Mouse (Mus musculus): ENCODE measurements around the gene Padi4. TPM values are rescaled to one million over a fixed set of nuclear protein-coding genes. Genes with fewer than 3 reads are reported as not detected.

The Padi4 gene
- total RNA-seq, 2 experiments from 2014 or later: 1.1 to 1.2 TPM

DNA sequence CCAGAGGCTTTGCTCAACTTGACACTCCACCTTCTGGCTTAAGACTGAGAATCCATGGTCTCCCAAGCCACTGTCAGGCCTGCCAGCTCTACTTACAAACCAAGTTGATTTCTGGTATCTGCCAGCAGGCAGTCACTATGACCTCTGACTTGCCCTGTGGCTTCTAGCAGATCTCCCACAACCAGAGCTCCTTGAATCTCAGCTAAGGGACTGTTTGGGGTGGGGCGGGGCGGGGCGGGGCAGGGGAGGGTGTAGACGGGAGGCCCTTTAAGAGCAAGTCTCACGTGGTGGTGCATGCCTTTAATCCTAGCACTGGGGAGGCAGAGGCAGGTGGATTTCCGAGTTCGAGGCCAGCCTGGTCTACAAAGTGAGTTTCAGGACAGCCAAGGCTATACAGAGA is 41.2 kb downstream of the Padi4 start:
- no peak for DNase-seq

DNA sequence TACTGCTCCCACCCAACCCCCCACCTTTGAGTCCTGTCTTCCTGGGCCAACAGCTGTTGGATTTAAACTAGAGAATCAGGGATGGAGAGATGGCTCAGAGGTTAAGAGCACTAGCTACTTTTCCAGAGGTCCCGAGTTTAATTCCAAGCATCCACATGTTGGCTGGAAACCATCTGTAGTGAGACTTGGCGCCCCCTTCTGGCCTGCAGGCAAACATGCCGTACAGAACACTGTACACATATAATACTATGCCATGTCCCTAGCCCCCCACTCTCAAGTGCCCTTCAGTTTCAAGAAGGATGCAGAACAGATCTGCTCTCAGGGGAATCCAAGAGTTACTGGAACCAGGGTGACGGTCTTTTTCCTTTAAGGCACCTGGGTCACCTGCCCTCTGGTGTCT is 42.4 kb downstream of the Padi4 start:
- DNase-seq: no peak

DNA sequence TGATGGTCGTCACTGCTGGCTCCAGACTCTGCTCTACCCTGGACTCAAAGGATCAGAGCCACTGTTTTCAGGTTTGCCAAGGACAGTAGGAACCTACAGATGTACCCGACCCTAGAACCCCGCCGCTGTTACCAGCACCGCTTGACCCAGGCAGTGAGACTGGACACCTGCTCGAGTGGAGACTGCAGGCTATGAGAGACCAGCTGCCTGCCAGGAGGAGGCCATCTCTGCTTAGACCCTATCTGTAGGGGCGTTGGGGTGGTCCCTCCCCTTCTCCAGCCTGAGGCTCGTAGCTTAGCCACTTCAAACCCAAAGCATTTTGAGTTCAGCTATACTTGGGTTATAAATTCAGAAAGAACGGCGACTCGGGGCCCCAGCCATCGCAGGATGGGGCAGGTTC is 47.1 kb downstream of the Padi4 start:
- DNase-seq: no peak

DNA sequence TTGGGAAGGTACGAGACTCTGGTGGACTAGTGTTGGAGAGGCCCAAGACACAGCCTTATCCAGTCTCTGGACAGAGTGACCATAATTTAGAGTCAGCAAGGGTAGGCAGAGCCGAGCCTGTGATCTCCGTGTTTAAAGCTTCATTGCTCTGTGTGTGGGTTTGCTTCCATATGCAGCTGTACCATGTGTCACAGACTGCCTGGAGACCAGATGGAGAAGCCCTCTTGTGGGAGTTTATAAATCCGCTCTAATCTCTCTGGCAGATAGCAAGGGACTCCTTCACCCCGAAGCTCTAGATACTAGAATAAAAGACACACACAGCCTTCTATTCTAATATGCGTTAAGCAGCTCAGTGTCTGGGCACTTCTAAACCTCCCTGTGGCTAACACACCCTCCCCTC is 49.3 kb downstream of the Padi4 start:
- DNase-seq: no peak

DNA sequence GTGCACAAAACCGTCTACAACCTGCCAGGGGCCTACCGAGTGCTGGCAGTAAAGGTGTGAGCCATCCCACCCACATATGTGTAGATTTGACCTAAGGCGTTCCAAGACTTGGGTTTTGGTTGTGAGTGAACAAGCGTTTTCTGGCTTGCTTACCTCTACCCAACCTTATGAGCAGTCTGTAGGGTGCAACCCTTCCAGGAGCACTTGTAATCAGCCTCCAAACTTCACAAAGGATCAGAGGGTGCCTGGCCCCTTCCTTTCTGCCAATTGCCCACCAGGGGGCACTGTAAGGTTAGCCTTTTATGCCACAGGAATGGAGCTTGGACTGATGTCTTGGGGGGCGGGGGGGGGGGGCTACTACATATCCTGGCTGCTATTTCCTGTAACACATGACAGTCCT is 50.2 kb downstream of the Padi4 start:
- peak; percentile 41 for DNase-seq

DNA sequence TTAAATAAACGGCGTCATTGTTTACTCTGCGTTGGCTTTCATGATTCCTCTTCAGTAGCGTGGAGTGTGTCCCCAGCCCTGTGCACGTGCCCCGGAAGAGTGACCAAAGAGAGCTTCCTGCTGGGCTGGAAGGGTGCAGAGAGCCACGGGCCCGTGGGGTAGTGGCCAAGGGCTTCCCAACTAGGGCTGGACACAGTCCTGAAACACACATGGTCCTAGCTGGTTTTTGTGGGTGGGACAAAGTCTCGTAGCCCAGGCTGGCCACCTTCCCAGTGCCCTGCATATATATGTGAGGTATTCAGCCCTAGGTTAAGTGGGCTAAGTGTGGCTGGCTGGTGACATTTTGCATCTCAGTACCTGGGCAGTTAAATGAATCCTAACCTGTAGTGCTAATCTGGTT is 50.8 kb downstream of the Padi4 start:
- no peak for DNase-seq

DNA sequence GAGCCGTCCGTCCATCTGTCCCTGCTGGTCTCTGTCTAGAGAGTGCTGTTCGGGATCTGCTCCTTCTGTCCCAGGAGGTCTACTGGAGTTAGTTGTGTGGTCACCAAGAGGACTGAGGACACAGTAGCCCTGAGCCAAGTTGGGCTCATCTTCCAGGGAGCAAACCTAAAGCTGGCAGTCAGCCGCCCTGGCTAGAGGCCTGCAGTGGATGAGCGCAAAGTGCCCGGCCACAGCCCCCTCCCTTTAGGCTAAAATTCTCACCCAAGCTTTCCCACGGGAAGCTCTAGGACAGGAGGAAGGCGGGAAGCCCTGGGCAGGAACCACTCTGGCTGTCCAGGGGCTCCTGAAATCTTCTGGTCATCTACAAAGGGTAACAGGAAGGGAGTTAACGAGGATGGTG is 51.3 kb downstream of the Padi4 start:
- DNase-seq: no peak

DNA sequence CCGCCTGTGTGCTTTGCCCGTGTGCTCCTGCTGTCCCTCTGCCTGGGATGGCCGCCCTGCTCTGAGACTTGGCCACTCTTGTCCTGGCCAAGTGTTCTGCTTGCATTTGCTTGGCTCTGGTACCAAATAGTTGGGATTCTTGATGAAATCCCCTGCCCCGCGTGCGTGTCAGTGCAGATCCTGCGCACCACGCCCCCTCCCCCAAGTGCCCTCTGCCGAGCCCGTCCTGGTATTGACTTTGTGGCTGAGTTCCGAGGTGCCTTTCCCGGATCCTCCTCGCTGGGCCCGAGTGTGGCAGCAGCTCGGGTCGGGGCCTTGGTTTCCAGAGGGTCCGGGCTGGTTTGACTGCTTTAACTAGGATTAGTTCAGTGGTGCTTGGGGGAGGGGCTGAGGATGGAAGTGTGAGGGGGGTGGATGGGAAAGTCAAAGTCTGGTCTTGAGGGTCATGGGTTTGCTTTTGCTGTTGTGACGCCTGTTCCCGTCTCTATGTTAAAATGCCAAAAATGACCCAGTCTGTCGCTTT is 52.0 kb downstream of the Padi4 start:
- no peak for DNase-seq

DNA sequence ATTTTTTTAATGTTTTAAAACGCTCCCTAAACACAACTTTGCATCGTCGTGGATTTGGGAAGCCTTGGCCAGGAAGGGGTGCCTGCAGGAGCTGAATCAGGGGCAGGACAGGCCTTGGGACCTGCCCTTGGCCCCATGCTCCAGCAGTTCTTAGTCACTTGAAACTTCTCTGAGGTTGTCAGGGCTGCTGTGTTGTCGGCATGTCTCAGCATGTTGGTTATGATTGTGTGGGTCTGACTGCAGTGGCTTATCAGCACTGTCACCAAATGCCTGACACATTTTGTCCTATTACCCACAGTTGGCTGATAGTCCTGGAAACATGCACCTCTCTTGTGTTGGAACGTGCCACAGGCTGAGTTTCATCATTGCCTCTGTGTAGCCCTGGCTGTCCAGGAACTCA is 53.9 kb downstream of the Padi4 start:
- peak; percentile 39 for DNase-seq

DNA sequence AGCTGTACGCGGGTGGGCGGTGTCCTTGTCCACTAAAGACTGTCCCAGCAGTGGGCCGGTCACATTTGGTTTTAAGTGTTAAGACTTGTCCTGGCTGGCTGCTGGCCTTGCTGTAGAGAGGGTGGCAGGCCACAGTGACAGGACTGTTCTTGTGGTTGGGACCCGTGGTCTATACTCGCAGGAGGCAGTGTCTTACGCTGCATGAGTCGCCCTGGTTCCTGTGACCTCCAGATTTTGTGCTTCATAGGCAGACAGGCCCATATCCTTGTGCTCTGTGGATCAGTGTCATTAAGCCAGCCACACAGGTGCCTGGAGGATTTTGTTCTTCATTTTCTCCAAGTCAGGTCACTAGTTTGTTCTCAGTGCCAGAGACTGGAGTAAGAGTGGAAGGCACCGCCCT is 55.6 kb downstream of the Padi4 start:
- DNase-seq: no peak

DNA sequence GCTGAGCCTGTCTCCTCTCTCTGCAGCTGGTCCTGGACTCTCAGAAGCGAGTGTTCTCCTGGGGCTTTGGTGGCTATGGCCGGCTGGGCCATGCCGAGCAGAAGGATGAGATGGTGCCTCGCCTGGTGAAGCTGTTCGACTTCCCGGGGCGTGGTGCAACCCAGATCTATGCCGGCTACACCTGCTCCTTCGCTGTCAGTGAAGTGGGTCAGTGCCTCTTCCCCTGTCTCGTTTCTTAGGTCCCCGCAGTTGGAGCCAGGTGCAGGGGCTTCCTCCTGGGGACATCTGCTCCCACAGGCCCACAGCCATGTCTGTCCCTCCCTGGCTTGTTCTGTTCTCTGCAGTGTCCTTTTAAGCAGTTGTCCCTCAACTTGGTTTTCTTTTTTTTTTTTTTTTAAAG is 57.0 kb downstream of the Padi4 start:
- DNase-seq: no peak

DNA sequence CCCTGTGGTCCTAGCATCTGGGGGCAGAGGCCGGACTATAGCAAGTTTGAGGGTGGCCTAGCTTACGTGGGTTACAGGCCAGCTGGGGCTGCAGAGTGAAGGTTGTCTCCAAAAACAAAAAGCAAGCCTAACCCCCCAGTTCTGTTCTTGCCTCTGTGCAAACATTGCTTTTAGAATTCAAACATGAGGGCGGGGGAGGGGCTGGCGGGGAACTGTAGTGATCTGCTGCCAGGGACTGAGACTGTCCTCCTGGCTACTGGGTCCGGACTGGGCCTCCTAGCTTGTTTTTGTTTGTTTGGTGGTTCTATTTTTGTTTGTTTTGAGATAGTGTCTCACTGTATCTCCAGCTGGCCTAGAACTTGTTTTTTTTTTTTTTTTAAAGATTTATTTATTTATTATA is 59.5 kb downstream of the Padi4 start:
- no peak for DNase-seq

DNA sequence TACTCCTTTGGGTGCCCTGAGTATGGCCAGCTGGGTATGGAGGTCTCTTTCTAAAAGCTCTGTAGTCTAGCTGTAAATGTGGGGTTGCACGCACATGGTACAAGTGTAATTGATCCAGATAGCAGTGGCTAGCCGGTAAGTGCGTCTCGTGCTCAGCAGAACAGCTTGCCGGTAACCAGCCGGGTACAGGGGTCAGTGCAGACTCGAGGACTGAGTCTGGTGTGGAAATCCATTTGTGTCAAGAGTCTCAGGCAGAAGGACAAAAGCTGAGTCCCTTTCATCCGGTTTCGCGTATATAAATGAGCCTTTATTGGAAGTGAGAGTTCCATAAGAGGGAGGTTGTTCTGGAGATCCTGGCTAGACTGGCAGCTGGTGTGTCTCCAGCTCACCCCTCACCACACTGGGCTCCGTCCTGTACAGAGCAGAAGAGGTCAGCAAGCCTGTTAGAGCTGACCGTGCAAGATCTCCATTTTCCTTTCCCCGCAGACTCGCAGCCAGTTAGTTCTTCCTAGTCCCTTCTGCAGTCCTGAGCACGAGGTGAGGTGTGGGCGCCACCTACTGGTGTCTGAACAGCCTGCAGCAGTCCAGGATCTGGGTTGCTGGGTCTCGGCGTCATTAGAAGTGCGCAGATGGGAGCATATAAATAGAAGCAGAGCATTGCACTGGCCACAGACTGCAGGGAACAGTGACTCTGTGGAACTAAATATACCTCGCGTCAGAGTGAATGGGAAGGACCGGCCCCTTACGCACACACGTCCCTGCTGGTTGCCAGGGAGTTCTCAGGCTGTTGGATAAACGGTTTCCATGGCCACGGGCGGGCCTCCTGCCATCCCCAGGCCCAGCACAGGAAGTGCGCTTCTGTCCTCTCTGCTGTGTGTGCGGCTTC is 60.3 kb downstream of the Padi4 start:
- DNase-seq: peak; percentile 94

DNA sequence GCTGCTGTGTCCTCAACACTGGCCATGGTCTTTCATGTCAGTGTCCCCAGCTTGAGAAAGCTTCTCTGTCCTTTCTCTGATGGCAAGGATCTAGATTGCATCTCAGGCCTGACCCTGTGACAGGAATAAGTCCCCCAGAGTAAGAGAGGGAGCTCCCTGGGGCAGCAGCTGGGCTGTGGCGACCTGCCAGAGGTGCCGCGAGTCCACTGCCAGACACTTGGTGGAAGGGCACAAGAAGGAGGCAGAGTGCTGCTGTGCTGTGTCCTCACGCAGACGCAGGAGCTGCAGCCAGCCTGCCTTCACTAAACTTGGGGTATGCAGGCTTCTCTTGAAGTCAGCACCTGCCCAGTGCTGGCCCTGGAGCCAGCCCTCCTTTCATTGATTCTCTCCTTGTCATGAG is 62.7 kb downstream of the Padi4 start:
- DNase-seq: peak; percentile 64

DNA sequence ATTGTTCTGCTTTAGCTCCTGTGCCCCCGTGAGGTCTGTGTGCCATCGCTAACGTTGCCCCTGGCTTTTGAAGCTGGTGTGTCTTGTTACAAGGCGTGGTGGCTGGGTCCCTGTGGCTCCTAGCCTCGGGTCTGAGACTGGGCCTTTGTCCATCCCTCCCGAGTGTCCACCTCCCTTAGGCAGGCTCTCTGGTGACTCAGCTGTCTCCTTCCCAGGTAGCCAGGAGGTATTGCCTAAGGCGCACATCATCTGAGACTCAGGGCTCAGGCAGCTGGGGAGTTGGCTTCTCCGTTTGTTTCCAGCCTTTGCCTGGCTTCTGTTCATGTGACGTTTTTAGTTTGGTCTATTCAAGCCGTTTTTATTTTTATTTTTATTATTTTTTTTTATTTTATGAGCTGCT is 63.3 kb downstream of the Padi4 start:
- DNase-seq: no peak

DNA sequence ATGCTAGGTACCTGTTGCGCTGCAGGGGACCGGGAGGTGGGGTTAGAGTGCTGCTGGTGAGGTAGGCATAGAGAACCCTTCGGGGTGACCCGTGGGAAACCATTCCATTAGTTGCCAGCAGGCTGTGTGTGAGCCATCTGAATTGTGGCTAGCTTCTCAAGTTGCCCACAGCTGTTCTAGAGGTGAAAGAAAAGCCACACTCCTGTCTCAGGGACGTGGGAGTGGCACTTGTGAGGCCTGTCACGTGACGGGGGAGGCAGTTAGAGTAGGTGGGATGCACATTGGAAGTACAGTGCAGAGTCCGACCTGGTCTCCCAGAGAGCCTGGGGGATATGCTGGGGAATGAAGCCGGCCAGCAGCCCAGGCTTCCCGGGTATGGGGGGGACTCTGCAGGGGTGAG is 64.4 kb downstream of the Padi4 start:
- no peak for DNase-seq

DNA sequence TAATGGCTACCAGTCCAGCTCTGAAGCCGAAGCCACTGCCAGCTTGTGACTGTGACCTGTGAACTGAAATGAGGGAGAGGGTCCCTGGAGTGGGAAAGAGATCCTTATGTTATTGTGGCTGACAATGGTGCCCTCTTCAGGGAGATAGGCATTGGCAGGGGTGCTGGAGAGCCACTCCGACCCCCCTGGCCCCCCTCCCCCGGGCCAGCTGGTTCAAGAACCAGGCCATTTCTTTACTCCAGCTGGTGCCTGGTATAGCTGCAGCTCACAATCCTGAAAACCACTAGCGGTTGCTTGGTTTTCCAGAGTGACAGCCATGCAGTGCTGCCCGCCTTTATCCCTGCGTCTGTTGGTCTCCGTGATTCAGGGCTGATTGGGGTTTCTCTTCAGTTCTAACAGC is 64.9 kb downstream of the Padi4 start:
- DNase-seq: no peak

DNA sequence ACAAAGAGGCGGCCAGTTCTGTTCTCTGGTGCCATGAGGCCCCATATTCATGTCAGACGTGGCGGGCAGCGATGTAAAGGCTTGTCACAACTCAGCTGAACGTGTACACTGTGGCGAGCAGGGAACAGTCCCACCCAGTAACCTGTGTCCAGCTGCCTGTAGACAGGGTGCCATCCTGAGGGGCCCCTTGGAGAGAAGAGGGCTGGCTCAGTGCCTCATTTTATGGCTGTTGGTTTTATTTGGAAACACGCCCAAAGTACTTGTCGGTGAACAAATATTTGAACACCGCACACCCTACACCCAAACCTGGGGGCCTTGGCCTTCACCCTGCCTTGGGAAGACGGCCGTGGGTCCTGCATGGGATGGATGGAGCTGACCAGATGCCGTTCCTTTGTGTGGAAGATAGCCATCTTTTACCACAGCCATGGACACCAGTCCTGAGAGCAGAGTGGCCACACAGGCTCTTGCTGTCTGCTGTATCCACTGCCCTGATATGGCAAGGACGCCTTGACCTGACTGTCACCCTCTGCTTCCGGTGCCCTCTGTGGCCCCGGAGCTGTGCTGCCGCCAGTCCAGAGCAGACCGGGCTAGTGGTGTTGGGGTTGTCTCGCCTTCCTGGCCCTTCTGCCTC is 65.6 kb downstream of the Padi4 start:
- DNase-seq: no peak

DNA sequence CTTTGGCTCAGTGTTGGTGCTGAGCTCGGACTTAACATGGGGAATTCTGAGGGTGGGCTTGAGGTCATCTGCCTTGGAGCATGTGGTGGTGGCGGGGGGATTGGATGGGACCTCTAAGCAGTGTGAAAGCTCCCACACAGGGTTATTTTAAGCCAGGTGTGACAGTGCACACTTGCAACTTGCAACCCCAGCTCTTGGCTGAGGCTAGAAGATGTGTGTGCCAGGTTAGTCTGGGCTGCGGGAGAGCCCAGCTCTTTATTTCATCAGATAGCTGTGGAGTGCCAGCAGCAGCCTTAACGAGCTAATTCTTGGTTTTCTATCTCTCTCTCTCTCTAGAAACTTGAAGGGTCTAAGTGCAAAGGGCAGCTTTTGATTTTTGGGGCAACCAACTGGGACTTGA is 66.4 kb downstream of the Padi4 start:
- no peak for DNase-seq

DNA sequence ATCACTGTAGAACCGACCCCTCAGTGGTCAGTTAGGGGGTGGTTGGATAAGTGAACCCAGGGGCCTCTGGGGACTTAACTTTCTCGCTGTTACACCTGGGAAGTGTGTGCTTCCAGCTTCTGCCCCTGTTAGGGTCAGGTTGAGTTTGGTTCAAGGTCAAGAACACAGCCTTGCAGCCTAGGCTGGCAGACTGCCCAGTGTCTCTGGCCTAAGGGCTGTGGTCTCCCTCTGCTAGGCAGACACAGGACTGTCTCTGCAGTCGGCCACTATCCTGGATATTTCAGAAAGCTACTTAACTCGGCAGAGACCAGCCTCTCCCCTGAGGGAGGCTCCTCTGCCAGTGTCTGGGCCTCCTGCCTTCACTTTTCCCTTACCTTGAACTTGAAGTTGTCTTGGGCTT is 69.9 kb downstream of the Padi4 start:
- peak; percentile 44 for DNase-seq

DNA sequence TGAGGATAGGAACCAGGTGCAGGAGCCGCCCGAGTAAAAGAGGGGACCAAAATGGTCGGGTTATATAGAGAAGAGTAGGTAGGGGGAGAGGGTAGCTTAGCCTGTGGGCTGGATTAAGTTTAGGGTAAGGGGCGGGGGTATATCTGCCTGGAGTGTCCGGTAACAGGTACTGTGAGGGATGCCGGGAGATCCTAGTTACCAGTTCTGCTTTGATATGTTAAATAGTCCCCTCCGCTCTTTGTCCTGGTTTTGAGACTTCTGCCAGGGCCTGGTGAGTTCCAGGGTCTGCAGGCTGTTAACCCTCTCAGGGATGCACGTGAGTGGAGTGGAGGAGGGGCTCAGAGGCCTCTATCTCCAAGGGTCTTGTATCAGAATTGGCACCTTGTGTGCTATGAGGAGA is 70.4 kb downstream of the Padi4 start:
- DNase-seq: no peak

DNA sequence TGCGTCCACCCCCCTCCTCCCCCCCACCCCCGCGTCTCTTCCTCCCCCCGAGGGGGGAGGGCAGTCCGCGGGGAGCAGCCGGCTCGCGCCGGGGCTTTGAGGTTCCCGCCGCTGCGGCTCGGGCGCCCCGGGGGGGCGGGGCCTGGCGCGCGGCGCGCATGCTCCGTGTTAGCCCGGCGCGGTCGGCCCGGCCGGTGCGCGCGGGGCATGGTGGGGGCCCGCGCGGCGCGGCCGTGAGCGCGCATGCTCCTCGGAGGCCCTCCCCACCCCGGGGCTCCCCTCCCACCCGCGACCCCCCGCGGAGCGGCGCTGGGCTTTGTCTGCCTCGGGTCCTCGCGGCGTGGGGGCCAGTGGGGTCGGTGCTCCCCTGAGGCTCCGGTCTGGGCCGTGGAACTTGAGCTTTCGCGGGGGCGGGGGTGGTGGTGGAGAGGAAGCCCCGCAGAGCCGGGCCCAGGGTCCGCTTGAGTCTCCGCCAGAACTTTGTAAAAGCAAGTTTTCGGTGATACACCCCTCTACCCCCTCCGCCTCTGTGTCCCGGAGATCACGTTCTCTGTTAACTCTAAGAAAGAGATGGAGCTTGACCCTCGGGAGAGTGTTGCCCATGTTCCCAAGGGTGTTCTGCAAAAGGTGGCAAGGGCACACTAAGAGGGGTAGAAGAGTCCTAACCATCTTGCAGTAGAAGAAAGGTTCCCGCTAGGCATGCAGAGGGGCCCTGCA is 71.3 kb downstream of the Padi4 start:
- DNase-seq: peak; percentile 94

All from adrenal gland, postnatal 10 days (tissue).